Mouse (Mus musculus): ENCODE results near the gene Ddx54.

Gene Ddx54

DNA sequence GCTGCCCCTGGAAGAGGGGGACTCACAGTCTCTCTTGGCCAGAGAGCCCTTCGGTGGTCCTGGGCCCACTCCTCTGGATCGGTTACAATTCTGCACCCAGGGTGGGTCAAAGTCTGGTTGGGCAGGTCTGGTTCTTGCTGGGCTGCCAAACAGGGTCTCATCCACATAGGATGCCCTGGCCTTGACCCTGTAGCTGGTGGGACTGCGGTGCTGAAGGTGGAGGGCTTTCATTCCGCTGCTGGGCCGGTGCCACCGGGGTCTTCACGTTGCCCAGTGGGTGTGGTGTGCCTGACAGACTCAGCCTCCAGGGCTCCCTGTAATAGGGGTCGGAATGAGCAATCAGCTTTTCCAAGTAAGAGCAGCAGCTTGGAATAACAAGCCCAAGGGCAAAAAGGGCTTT lies 1.1 kb upstream of the Ddx54 start:
- no peak for DNase-seq (ENCODE audit: low spot score)

DNA sequence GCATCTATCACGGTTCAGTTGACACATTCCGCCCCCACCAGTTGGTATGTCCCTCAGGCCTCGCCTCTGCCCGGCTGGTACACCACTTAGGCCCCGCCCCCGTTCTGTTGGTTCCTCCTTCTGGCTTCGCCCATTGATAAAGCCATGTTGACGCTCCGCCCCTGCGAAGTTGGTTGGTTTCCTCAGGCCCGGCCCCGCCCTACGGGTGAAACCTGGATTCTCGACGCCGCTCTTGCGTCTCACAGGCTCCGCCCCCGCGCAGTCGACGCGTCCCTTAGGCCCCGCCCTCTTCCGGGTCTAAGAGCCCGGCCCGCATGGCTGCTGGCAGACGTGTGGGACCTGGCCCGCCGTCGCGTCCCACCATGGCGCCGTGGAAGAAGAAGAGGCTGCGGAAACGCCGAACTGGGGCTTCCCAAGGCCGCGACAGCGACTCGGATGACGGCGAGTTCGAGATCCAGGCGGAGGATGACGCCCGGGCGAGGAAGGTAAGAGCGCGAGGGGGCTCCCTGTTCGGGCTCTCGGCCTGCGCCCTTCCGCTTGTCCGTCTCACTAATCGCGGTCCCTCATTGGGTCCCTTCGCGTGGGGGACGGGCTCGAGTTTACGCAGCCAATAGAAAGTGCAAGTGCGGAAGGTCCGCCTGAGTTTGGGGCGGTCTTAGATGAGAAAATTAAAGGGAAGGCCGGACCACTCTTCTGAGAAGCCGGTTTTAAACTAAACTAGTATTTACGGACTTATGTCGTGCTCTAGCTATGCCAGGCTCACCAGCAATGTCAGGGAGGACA lies 474 bp downstream of the Ddx54 start:
- DNase-seq (ENCODE audit: low spot score), result peak; percentile 100

- peak; percentile 52 for DNase-seq (ENCODE audit: low spot score)
These were observed 3.4 kb downstream of the Ddx54 start for GRCm38 (mm10) chr5:120615903-120616302.

DNA sequence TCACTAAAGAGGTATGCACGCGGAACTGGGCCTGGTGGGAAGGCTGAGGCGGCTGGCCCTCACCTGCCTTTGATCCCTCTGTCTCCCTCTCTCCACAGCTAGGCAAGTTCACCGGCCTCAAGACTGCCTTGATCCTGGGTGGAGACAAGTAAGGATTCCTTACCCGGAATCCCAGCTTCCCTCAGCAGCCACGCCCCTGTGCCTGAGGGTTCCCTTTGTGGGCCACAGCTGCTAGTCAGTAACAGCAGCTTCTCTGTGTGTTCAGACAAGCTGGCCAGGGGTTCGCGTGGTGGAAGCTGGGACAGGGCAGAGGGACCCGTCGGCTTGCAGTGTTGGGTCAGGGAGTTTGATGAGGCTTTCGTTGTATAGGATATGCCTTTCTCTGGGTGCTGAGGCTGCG lies 6.2 kb downstream of the Ddx54 start:
- no peak for DNase-seq (ENCODE audit: low spot score)

DNA sequence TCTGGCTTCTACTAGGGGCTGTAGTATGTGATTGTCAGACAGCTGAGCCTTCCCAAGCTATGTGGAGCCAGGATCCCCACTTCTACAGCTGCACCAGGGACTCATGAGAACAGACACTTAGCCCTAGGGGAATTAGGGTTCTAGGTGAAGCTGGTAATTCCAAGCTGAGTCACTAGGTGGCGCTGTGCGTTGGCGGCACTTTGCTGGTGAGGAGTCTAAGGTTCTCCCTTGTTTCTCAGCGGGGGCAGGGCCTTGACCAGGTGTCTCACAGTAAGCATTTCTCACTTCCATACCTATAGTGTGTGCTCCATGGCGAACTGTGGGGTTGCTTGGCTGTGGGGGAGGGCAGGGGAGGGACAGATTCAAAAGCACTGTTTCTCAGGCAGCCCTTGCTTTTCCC lies 6.7 kb downstream of the Ddx54 start:
- peak; percentile 74 for DNase-seq (ENCODE audit: low spot score)

GRCm38 (mm10) chr5:120620375-120621077 lies 8.0 kb downstream of the Ddx54 start:
- peak; percentile 86 for DNase-seq (ENCODE audit: low spot score)

- no peak for DNase-seq (ENCODE audit: low spot score)
These were observed 8.7 kb downstream of the Ddx54 start for GRCm38 (mm10) chr5:120621078-120621765.

GRCm38 (mm10) chr5:120621846-120622197 lies 9.3 kb downstream of the Ddx54 start:
- DNase-seq (ENCODE audit: low spot score), result no peak

DNA sequence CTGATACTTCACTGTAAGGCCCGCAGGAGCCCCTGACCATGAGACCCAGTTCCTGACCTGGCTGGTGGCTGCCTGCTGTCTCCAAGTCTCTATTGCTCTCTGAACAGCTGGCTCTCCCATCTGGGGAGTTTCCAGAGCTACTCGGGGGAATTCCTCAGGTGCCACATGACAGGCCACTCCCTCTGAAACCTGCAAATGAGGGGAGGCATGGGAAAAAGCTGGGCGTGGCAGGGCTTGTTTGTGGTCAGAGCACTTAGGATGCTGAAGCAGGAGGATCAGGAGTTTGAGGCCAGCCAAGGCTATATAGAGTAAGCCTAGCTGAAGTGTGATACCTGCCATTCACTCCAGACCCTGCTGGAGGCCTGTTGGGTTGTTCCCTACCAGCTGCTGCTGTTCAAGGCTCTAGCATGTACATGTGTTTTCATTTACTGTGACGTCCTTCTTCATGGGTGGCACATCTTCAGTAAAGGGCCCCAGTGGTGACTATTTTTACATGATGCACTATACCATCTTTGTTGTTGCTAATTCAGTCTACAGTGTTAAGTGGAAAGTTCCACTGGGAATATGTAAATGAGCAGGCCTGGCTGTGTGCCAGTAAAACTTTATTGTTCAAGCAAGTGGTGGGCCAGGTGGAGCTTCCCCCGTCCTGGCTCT lies 9.8 kb downstream of the Ddx54 start:
- DNase-seq (ENCODE audit: low spot score), result no peak

DNA sequence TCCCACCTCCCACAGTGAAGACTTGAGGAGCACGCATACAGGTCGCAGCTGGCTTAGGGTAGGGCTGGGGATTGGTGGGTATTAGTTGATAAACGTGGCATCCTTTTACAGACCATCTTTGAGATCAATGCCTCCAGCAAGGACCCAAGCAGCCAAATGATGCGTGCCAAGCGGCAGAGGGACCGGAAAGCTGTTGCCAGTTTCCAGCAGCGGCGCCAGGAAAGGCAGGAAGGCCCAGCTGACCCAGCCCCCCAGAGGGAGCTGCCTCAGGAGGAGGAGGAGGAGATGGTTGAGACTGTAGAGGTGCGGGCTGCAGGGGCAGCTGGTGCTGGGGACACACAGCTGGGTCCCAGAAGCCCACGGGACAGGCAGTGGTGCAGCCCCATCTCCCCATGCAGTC lies 11.9 kb downstream of the Ddx54 start:
- no peak for DNase-seq (ENCODE audit: low spot score)

GRCm38 (mm10) chr5:120626399-120626798 lies 13.9 kb downstream of the Ddx54 start:
- peak; percentile 68 for DNase-seq (ENCODE audit: low spot score)

DNA sequence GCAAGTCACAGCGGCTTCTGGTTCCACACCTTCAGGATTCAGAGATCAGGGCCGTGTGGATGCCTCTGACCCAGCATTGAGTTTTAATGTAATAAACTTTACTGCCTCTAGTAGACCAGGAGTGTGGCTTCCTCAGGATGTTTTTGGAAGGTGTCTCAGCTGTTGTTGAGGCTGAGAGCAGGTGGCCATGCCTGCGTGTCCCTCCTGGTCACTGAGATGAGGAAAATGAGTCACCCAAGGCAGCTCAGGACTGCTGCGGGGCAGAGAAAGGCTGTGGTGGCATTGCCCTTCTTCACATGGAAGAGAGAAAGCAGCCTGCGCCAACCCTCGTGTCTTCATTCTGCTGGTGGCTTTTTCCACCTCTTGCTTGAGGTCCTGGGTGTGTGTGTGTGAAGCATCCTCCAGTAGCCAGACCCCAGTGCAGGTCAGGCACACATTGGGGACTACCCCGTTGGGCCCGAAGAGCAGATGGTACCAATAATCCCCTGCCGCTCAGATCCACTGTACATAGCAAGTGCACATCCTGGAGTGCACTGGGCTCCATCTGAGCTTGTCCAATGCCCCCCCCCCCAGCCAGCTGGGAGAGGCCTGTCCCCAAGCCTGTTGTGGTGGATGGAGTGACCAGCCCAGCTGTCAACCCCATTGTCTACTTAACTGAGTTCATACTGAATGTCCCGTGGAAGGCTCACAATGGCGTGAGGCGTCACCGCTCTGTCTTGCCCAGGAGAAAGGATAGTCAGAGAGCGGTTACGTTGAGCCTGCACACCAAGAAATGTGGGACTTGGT lies 15.2 kb downstream of the Ddx54 start:
- no peak for DNase-seq (ENCODE audit: low spot score)

DNA sequence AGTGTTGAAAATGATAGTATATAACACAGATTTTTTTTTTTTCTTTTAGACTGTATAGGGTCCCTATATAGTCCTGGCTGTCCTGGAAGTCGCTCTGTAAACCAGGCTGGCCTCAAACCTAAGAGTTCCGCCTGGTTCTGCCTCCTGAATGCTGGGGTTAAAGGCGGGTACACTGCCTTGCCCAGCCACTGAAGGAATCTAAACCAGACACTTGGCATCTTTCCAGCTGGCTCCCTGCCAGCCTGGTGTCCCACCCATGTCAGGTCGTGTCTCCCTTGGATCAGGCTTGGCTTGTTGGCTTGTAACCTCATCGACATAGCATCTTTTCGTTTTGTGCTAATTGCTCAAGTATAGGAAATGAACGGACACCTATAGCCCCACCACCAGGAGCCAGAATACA lies 16.1 kb downstream of the Ddx54 start:
- no peak for DNase-seq (ENCODE audit: low spot score)

- peak; percentile 41 for DNase-seq (ENCODE audit: low spot score)
These were observed 18.6 kb downstream of the Ddx54 start for GRCm38 (mm10) chr5:120631128-120631527.

DNA sequence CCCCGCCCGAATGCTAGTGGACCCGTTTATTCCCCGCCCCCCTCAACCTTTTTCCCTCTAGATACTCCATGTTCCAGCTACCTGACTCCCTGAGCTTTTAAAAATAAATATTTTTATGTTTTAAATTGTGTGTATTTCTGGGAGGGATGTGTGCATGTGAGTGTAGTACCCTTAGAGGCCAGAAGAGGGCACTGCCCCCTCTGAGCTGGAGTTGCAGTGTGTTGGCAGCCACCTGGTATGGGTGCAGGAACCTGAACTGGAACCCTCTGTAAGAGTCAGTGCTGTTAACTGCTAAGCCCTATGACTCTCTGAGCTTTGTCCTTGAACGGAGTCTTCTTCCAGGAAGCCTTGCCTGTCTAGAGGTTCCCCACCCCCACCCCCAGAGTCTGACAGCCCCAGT lies 19.4 kb downstream of the Ddx54 start:
- DNase-seq (ENCODE audit: low spot score), result no peak

GRCm38 (mm10) chr5:120634131-120634530 lies 21.6 kb downstream of the Ddx54 start, which contains the start of gene Cfap73:
Gene Cfap73 (minus strand): TSS chr5:120634235.
- DNase-seq (ENCODE audit: low spot score), result no peak

GRCm38 (mm10) chr5:120634860-120635259 lies 22.3 kb downstream of the Ddx54 start:
- DNase-seq (ENCODE audit: low spot score), result no peak

DNA sequence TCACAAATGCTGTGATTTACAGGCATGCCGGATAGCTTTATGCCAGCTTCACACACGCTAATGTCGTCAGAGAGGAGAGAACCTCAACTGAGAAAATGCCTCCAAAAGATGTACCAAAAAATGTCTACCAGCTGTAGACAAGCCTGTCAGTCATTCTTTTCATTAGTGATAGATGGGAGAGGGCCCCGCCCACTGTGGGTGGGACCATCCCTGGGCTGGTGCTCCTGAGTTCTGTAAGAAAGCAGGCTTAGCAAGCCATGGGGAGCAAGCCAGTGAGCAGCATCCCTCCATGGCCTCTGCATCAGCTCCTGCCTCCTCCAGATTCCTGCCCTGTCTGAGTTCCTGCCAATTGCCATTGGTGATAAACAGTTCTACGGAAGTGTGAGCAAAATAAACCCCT lies 23.1 kb downstream of the Ddx54 start:
- no peak for DNase-seq (ENCODE audit: low spot score)

- DNase-seq (ENCODE audit: low spot score), result no peak
These were observed 27.6 kb downstream of the Ddx54 start for GRCm38 (mm10) chr5:120640094-120640493.

GRCm38 (mm10) chr5:120643365-120644085 lies 31.0 kb downstream of the Ddx54 start:
- DNase-seq (ENCODE audit: low spot score), result no peak

- no peak for DNase-seq (ENCODE audit: low spot score)
These were observed 31.7 kb downstream of the Ddx54 start for GRCm38 (mm10) chr5:120644227-120644626.

Data from embryo, embryonic 10.5 days (tissue).